Mouse (Mus musculus) testis, postnatal 14 days (tissue): Measurements from ENCODE around the gene Tmem247.

Experiments used
- DNase-seq: peaks from one replicate; pipeline ENCODE4 v3.0.0; 2021; ENCODE audit warnings: low spot score

Gene Tmem247

GRCm38 (mm10) chr17:86962894-86963585 is 45.9 kb downstream of the Tmem247 start, which contains the start of gene Rhoq:
TSS of gene Rhoq (plus strand) at chr17:86963082.
- peak; percentile 85 for DNase-seq

- no peak for DNase-seq
Observed at GRCm38 (mm10) chr17:86963586-86963902, 46.4 kb downstream of the Tmem247 start.

GRCm38 (mm10) chr17:86964041-86964440 is 46.9 kb downstream of the Tmem247 start:
- DNase-seq: no peak

GRCm38 (mm10) chr17:86964502-86964901 is 47.4 kb downstream of the Tmem247 start:
- peak; percentile 69 for DNase-seq

- no peak for DNase-seq
Observed at GRCm38 (mm10) chr17:86965121-86965520, 48.0 kb downstream of the Tmem247 start.

DNA sequence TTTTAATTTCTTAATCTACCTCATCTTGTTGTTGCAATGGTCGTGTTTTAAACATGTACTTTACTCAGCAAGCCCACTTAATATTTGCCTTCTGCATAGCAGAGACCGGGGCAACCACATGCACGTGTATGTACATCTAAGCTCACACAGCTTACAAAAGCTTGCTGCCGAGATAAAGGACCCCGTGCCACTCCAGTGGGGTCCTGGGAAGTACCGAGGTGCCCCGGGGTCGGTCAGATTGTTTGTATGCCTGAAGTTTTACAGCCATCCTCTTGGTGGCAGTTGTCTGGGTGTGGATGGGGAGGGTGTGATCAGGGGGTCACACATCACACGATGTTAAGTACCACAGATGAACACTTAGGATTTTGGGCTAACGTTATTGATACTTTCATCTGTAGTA is 48.9 kb downstream of the Tmem247 start:
- no peak for DNase-seq

GRCm38 (mm10) chr17:86967048-86967447 is 49.9 kb downstream of the Tmem247 start:
- DNase-seq: no peak

- no peak for DNase-seq
Observed at GRCm38 (mm10) chr17:86967536-86968525, 50.7 kb downstream of the Tmem247 start.

GRCm38 (mm10) chr17:86968581-86968980 is 51.4 kb downstream of the Tmem247 start:
- DNase-seq: no peak

DNA sequence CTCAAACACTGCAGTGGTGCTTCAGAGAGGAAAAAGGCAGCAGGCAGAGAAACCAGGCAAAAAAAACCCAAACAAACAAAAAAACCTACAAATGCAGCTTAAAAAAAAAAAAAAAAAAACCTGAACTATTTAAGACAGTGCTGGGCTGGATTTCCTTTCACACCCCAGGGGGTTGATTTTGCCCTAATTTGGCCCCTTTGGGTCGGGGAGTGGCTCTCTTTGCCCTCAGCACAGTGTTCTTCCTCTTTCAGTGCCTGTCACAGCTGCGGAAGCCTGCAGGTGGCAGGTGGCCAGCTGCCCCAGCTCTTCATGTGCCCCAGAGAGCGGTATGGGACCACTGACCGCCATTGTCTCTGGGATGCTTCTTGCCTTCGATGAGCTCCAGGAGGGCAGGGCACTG is 52.4 kb downstream of the Tmem247 start:
- DNase-seq: no peak

- DNase-seq: no peak
Observed at GRCm38 (mm10) chr17:86970026-86970750, 53.0 kb downstream of the Tmem247 start.

GRCm38 (mm10) chr17:86971036-86971435 is 53.9 kb downstream of the Tmem247 start:
- DNase-seq: no peak

DNA sequence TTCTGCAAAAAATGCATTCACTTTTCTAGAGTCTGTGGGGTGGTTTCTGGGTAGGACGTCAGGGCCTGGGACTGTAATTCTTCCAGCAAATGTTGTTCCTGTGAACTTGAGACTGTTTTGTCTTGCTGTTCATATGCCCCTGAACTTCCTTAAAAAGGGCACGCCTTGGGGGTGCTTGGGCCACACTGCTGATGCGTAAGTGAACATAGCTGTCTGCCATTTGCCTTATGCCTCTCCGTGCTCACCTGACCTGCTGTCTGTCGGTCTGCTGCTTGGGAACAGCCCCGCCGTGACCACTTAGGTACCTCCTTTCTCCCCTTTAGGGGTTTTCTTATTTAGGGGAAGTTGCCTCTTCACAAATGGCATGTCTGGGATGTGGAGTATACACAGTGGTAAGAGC is 54.7 kb downstream of the Tmem247 start:
- DNase-seq: no peak
